Mouse (Mus musculus) c-Kit-positive CD71-positive TER-119-negative erythroid progenitor cells, embryonic 14.5 days (primary cell): Measurements from ENCODE around the gene Dab2ip.

Experiments
- DNase-seq: peaks from one replicate; pipeline ENCODE4 v3.0.0-alpha.2; 2013; ENCODE audit warnings: low read depth

Gene Dab2ip

DNA sequence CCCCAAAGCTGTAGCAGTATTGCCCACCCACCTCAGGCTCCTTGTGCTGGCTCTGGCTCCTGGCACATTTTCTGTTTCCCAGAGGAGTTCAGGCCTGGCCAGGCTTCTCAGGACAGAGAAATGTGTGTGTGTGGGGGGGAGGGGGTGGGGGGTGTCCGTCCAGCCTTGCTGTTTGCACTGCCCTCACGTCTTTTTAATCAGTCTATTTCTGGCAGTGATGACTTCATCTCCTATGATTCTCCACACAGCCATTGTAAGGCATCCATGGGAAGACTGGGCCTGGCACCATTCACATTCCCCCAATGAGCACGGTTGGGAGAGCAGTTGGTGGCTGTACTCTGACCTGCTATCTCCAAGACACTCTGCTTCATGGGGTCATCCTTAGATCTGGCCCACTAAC is 125.9 kb downstream of the Dab2ip start:
- no peak for DNase-seq

DNA sequence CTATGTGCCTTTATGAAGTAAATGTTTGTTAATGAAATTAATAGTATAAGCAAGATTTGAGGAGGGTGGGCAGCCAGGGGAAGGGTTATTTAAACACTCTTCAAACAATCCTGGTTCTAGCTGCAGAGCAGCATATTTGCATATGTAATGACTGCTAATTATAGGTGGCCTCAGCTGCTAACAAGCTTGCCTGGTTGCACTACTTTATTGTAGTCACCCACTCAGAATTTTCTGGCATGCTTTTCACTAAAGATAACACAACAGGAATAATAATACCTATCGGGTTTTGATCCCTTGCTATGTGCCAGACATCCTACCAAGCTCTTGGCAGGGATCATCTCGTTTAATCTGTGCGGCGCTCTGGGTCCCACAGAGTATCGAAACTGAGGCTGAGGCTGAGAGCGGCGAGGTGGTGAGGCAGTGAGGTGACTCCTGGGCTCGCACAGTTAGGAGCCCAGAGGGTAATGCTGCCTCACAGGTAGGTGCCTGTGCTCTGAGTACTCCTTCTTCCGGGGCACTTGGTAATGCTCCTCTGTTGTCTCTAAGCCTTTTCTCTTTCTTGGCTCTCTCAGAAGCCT is 126.8 kb downstream of the Dab2ip start:
- DNase-seq, result no peak

GRCm38 (mm10) chr2:35686104-35686503 is 128.0 kb downstream of the Dab2ip start:
- DNase-seq, result no peak

DNA sequence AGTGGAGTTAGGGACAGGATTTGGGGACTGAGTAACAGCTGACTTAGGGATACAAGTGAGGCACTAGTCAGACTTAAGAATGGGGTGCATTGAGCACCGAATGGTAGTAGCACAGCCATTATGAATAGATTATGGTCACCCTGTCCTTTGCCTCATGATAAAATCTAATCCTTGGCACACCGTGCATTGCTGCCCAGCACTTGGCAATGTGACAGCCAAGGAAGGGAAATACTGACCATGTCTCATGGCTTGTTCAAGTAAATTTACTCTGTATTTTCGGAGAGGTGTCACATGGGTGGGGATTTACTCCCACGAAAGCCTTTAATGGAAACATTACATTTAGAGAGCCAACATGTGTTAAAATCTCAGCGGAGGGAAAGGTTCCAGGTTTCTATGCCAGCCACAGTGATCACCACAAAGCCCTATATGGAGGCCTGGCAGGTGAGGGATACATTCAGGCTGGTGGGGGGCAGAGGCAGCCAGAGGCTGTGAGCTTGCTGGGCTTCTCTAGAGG is 129.5 kb downstream of the Dab2ip start:
- DNase-seq, result no peak

- DNase-seq, result no peak
These were observed 130.1 kb downstream of the Dab2ip start for GRCm38 (mm10) chr2:35688121-35688520.

GRCm38 (mm10) chr2:35688581-35688980 is 130.5 kb downstream of the Dab2ip start:
- no peak for DNase-seq

GRCm38 (mm10) chr2:35689881-35690280 is 131.8 kb downstream of the Dab2ip start:
- DNase-seq, result no peak

- peak; percentile 25 for DNase-seq
These were observed 133.4 kb downstream of the Dab2ip start for GRCm38 (mm10) chr2:35691257-35692049.

- no peak for DNase-seq
These were observed 134.3 kb downstream of the Dab2ip start for GRCm38 (mm10) chr2:35692272-35692900.

- DNase-seq, result no peak
These were observed 135.0 kb downstream of the Dab2ip start for GRCm38 (mm10) chr2:35693037-35693436.

GRCm38 (mm10) chr2:35694111-35694510 is 136.0 kb downstream of the Dab2ip start:
- DNase-seq, result no peak

GRCm38 (mm10) chr2:35696193-35696541 is 138.1 kb downstream of the Dab2ip start:
- DNase-seq, result no peak

DNA sequence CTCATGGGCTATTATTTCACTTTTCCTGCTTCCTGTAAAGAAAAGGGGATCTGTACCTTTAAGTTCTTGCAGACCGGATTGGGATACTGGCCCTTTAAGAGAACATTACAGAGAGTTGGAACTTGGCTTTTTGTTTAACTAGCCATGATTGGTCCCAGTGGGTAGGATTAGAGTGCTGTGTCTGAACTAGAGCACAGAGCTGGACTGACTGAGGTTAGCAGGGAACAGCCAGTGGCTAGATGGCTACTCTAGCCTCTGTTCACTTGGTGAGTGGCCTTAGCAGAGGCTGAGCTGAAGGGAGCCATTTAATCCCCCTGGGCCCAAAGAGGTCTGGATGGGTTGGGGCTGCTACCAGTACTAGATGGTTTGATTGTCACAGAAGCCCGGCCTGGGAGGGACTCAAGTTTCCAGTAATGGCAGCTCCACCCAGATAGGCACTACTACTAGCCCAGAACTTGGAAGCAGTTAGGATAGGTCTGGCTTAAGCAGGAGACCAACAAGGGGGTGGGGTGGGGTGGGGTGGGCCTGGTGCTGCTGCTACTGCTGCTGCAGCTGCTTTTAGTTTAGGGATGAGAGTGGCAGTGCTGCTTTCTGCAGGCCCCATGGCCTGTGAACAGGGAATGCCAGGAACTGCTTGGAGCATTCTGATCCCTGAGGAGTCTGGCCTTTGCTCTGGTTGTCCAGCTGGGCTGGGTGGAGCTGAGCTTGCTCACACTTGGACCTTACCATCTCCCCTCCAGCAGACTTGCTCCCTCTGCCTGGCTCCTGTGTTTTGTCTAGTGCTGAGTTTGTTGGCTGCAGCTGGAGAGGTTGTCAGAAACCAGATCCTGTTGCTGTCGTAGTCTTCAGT is 138.7 kb downstream of the Dab2ip start:
- no peak for DNase-seq

GRCm38 (mm10) chr2:35697768-35698167 is 139.7 kb downstream of the Dab2ip start:
- no peak for DNase-seq

DNA sequence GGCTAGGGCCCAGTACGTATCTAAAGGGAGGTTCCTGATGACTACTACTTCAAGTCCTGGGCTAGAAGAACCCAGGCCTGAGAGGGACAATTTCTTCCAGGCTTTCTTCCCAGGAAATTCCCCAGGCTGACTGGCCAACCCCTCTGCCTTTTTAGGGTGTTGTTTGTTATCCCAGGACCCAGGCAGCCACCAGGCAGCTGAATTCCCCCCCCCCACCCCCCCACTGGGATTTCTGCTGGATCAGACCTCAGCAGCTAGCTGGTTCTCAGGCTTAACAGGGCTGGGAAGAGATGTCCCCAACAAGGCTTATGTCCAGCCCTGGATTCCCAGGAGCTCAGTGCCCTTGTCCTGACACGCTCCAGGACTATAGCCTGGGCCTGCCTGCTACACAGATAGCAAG is 142.9 kb downstream of the Dab2ip start:
- DNase-seq, result no peak

DNA sequence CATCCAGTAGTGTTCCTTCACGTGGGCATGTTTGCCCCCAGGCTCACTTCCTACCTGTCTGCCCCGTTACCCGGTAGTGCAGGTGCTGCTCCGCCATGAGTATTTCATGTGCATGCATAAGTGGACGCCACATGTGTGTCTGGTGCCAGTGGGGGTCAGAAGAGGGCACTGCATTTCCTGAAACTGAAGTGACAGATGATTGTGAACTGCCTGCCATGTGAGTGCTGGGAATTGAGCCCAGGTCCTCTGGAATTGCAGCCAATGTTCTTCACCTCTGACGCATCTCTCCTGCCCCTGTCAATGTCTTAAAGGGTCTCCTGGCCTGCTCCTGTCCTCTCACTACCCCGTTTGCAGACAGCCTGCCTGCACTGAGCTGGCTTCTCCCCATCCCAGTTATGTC is 143.9 kb downstream of the Dab2ip start:
- DNase-seq, result no peak

- DNase-seq, result no peak
These were observed 144.5 kb downstream of the Dab2ip start for GRCm38 (mm10) chr2:35702608-35703007.

GRCm38 (mm10) chr2:35703241-35703640 is 145.2 kb downstream of the Dab2ip start:
- no peak for DNase-seq

DNA sequence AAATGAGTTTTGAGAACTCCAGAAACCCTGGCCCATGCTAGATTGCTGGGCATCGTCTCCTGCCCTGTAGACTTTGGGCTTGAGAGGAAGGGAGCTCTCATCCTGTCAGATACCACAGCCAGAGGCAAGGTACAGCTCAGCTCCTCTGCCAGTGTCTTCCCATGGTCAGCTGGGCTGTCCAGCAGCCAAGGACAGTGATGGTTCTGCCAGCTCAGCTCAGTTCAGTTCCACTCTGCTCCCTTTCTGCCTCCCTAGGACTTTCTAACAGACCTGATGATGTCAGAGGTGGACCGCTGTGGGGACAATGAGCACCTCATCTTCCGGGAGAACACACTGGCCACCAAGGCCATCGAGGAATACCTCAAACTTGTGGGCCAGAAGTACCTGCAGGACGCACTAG is 154.5 kb downstream of the Dab2ip start:
- no peak for DNase-seq

DNA sequence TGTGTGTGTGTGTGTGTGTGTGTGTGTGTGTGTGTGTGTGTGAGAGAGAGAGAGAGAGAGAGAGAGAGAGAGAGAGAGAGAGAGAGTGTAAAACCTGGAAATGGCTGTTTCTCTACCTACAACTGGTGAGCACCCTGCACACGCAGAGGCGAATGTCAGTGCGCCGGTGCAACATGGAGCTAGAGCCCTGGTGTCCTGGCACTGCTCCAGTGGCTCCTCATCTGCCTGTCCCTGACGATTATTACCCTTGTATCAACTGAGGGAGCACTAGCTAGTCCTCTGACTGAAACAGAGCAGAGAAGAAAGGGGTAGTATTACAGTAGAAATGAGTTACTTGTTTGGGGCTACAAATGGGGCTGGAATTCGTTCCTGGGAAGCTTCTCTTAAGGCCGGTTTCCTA is 155.4 kb downstream of the Dab2ip start:
- DNase-seq, result no peak

- DNase-seq, result no peak
These were observed 156.7 kb downstream of the Dab2ip start for GRCm38 (mm10) chr2:35714742-35715167.

DNA sequence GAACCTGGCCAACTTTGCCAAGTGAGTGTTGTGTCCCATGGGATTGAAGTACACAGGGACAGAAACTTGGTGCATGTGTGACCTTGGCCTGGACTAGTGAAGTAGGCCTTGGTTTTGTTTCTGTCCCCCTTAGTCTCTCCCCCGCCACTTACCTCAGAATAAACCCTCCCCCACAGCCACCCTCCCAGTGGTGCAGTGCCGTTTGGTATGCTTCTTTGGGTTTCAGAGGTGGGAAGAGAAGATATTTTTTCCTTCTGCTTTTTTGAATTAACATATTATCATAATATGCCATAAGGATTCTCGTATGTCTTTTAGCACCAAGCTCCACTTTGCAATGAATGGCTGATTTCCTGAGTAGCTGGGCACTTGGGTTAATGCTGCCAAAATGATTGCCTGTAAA is 157.4 kb downstream of the Dab2ip start:
- no peak for DNase-seq
